ENCODE assay signal across 18 mouse cellular contexts in the genomic region with DNA sequence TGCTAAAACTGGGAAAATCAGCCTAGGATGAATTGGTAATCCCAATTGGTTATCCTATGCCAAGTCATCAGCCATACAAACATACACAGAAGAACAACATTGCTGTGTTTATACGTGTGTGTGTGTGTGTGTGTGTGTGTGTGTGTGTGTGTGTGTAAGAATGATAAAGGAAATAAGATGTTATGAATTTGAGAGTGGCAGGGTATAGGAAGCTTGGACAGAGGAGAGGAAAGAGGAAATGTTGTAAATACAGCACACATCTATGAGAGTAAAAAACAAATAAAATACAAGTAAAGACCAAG. TPM values are rescaled to one million over a fixed set of nuclear protein-coding genes. Genes with fewer than 3 reads are reported as not detected.
A peak's percentile ranks its signal among the peaks of the same experiment; 100 is the strongest.
DNase-seq lines count a peak whose midpoint lies in the region; ATAC-seq lines count a peak whose summit lies in the region.
"Had no signal": no experiment of that assay in that cellular context is flagged by ENCODE, and none has a peak within 500 bp of the region (broad histone marks: within the 10 kb centered on the region; RNA-seq: fewer than 3 reads in every experiment).

No protein-coding gene starts in this region.

- ATAC-seq in forebrain, embryonic 13.5 days: peak; percentile 69
- ATAC-seq in forebrain, embryonic 15.5 days (replicated peaks): no peak; the same call in 1 of the 2 replicates
- ATAC-seq in hindbrain, embryonic 15.5 days (ENCODE audit: low FRiP score, low read depth): 0 out of 2 replicates have a peak, but pooled peaks have one; percentile 19
- 0 out of 2 replicates have a peak, but pooled peaks have one; percentile 33 for ATAC-seq in neural tube, embryonic 12.5 days (ENCODE audit: low FRiP score, low read depth)
- ATAC-seq in neural tube, embryonic 15.5 days (ENCODE audit: low FRiP score): no peak
- peak; percentile 41; the same call in 1 of the 2 replicates for ATAC-seq in midbrain, embryonic 16.5 days

- no peak overlapping the region for H3K9ac ChIP-seq in forebrain, embryonic 13.5 days
- H3K9ac ChIP-seq in forebrain, embryonic 15.5 days (replicated peaks): no peak overlapping the region
- no peak overlapping the region for H3K9ac ChIP-seq in hindbrain, embryonic 15.5 days
- H3K9ac ChIP-seq in neural tube, embryonic 12.5 days: no peak overlapping the region
- H3K9ac ChIP-seq in neural tube, embryonic 15.5 days (replicated peaks): no peak overlapping the region
- H3K9ac ChIP-seq in midbrain, embryonic 16.5 days (ENCODE audit: low read depth, low read length): no peak overlapping the region
- H3K9ac ChIP-seq: embryonic facial prominence, embryonic 13.5 days; heart, embryonic 15.5 days had no signal

- H3K27me3 ChIP-seq in forebrain, embryonic 13.5 days: no peaks in the 10 kb centered on the region
- no peaks in the 10 kb centered on the region for H3K27me3 ChIP-seq in forebrain, embryonic 15.5 days
- no peaks in the 10 kb centered on the region for H3K27me3 ChIP-seq in hindbrain, embryonic 15.5 days
- no peaks in the 10 kb centered on the region for H3K27me3 ChIP-seq in hindbrain, embryonic 10.5 days (ENCODE audit: insufficient read depth, poor library complexity, severe bottlenecking)
- no peaks in the 10 kb centered on the region for H3K27me3 ChIP-seq in neural tube, embryonic 12.5 days (replicated peaks)
- H3K27me3 ChIP-seq in neural tube, embryonic 15.5 days (replicated peaks): no peaks in the 10 kb centered on the region
- H3K27me3 ChIP-seq in midbrain, embryonic 16.5 days (ENCODE audit: control insufficient read depth, insufficient read depth, low read depth, low read length): no peaks in the 10 kb centered on the region
- H3K27me3 ChIP-seq: embryonic facial prominence, embryonic 13.5 days; heart, embryonic 15.5 days had no signal

- no peak overlapping the region for H3K4me2 ChIP-seq in forebrain, embryonic 13.5 days
- no peak overlapping the region for H3K4me2 ChIP-seq in forebrain, embryonic 15.5 days (replicated peaks)
- H3K4me2 ChIP-seq in hindbrain, embryonic 15.5 days: no peak overlapping the region
- no peak overlapping the region for H3K4me2 ChIP-seq in neural tube, embryonic 12.5 days (replicated peaks)
- no peak overlapping the region for H3K4me2 ChIP-seq in neural tube, embryonic 15.5 days
- no peak overlapping the region for H3K4me2 ChIP-seq in midbrain, embryonic 16.5 days (ENCODE audit: low read length)
- H3K4me2 ChIP-seq: embryonic facial prominence, embryonic 13.5 days; heart, embryonic 11.5 days; heart, embryonic 15.5 days had no signal

- WGBS in forebrain, embryonic 13.5 days: 0% methylated on average over 1 of the region's 1 CpGs
- 0% methylated on average over 1 of the region's 1 CpGs for WGBS in forebrain, embryonic 15.5 days
- whole genome bisulfite sequencing in hindbrain, embryonic 15.5 days: 13% methylated on average over 1 of the region's 1 CpGs
- 8% methylated on average over 1 of the region's 1 CpGs for WGBS in hindbrain, embryonic 10.5 days
- WGBS in neural tube, embryonic 12.5 days: 12% methylated on average over 1 of the region's 1 CpGs
- WGBS in neural tube, embryonic 15.5 days: 9% methylated on average over 1 of the region's 1 CpGs
- 5% methylated on average over 1 of the region's 1 CpGs for WGBS in midbrain, embryonic 16.5 days

- no peak overlapping the region for H3K27ac ChIP-seq in forebrain, embryonic 13.5 days
- no peak overlapping the region for H3K27ac ChIP-seq in forebrain, embryonic 15.5 days (replicated peaks)
- no peak overlapping the region for H3K27ac ChIP-seq in hindbrain, embryonic 15.5 days (replicated peaks)
- no peak overlapping the region for H3K27ac ChIP-seq in hindbrain, embryonic 10.5 days
- H3K27ac ChIP-seq in neural tube, embryonic 12.5 days: no peak overlapping the region
- no peak overlapping the region for H3K27ac ChIP-seq in neural tube, embryonic 15.5 days (replicated peaks)
- H3K27ac ChIP-seq in midbrain, embryonic 16.5 days (ENCODE audit: low read length): no peak overlapping the region
- H3K27ac ChIP-seq: embryonic facial prominence, embryonic 13.5 days; heart, adult 2 months; heart, embryonic 15.5 days had no signal

- peaks cover 3% of the 10 kb centered on the region; the same call in 1 of the 2 replicates for H3K4me1 ChIP-seq in forebrain, embryonic 13.5 days
- no peaks in the 10 kb centered on the region for H3K4me1 ChIP-seq in forebrain, embryonic 15.5 days
- no peaks in the 10 kb centered on the region for H3K4me1 ChIP-seq in hindbrain, embryonic 15.5 days (replicated peaks)
- no peaks in the 10 kb centered on the region for H3K4me1 ChIP-seq in hindbrain, embryonic 10.5 days (replicated peaks)
- no peaks in the 10 kb centered on the region for H3K4me1 ChIP-seq in neural tube, embryonic 12.5 days
- H3K4me1 ChIP-seq in neural tube, embryonic 15.5 days: peaks cover 4% of the 10 kb centered on the region; the same call in 1 of the 2 replicates
- H3K4me1 ChIP-seq in midbrain, embryonic 16.5 days (ENCODE audit: control insufficient read depth, insufficient read depth, low read length): peaks cover 4% of the 10 kb centered on the region; the same call in 1 of the 2 replicates

- no peak overlapping the region for H3K4me3 ChIP-seq in forebrain, embryonic 13.5 days
- no peak overlapping the region for H3K4me3 ChIP-seq in forebrain, embryonic 15.5 days
- H3K4me3 ChIP-seq in hindbrain, embryonic 15.5 days: no peak overlapping the region
- no peak overlapping the region for H3K4me3 ChIP-seq in hindbrain, embryonic 10.5 days
- H3K4me3 ChIP-seq in neural tube, embryonic 12.5 days: no peak overlapping the region
- H3K4me3 ChIP-seq in neural tube, embryonic 15.5 days (replicated peaks): no peak overlapping the region
- no peak overlapping the region for H3K4me3 ChIP-seq in midbrain, embryonic 16.5 days (ENCODE audit: low read depth, low read length)
- H3K4me3 ChIP-seq: embryonic facial prominence, embryonic 13.5 days; heart, adult 2 months; heart, embryonic 15.5 days had no signal

- no peak for DNase-seq in hindbrain, embryonic 10.5 days (ENCODE audit: low spot score)
- no peak for DNase-seq in frontal cortex, postnatal 14 days (ENCODE audit: low spot score in 2 of 2)
- DNase-seq: cerebellum, adult 9-11 months had no signal

- H3K36me3 ChIP-seq in forebrain, embryonic 13.5 days (ENCODE audit: poor library complexity, severe bottlenecking): no peaks in the 10 kb centered on the region
- no peaks in the 10 kb centered on the region for H3K36me3 ChIP-seq in forebrain, embryonic 15.5 days
- H3K36me3 ChIP-seq in hindbrain, embryonic 15.5 days: no peaks in the 10 kb centered on the region
- no peaks in the 10 kb centered on the region for H3K36me3 ChIP-seq in hindbrain, embryonic 10.5 days
- no peaks in the 10 kb centered on the region for H3K36me3 ChIP-seq in neural tube, embryonic 12.5 days
- H3K36me3 ChIP-seq in neural tube, embryonic 15.5 days: no peaks in the 10 kb centered on the region
- no peaks in the 10 kb centered on the region for H3K36me3 ChIP-seq in midbrain, embryonic 16.5 days (ENCODE audit: control insufficient read depth, insufficient read depth, low read length)
- H3K36me3 ChIP-seq: embryonic facial prominence, embryonic 13.5 days; heart, embryonic 15.5 days had no signal

- H3K9me3 ChIP-seq in forebrain, embryonic 13.5 days (replicated peaks): no peaks in the 10 kb centered on the region
- H3K9me3 ChIP-seq in forebrain, embryonic 15.5 days: no peaks in the 10 kb centered on the region
- no peaks in the 10 kb centered on the region for H3K9me3 ChIP-seq in hindbrain, embryonic 15.5 days
- H3K9me3 ChIP-seq in hindbrain, embryonic 10.5 days: no peaks in the 10 kb centered on the region
- H3K9me3 ChIP-seq in neural tube, embryonic 12.5 days: no peaks in the 10 kb centered on the region
- no peaks in the 10 kb centered on the region for H3K9me3 ChIP-seq in neural tube, embryonic 15.5 days (replicated peaks)
- H3K9me3 ChIP-seq in midbrain, embryonic 16.5 days (replicated peaks; ENCODE audit: control insufficient read depth, low read length, poor library complexity, severe bottlenecking): no peaks in the 10 kb centered on the region
- H3K9me3 ChIP-seq: embryonic facial prominence, embryonic 13.5 days; heart, embryonic 15.5 days had no signal

RNA-seq across cellular contexts. Expression of a gene that starts 21.7 kb away (rescaled TPM):
- polyA plus RNA-seq in forebrain, embryonic 13.5 days (2015; fragmentation: Nextera tagmentation; extraction: Ambion mirVana): not detected in 2 replicates
- not detected in 2 replicates for polyA plus RNA-seq in forebrain, embryonic 15.5 days (2015; fragmentation: Nextera tagmentation; extraction: Ambion mirVana)
- 0.17 TPM in 1 of 2 replicates, not detected in the other for polyA plus RNA-seq in hindbrain, embryonic 15.5 days (2015; fragmentation: Nextera tagmentation; extraction: Ambion mirVana)
- not detected in 2 replicates for polyA plus RNA-seq in hindbrain, embryonic 10.5 days (2016; fragmentation: Nextera tagmentation; extraction: Ambion mirVana)
- not detected in 2 replicates for polyA plus RNA-seq in neural tube, embryonic 12.5 days (2016; fragmentation: Nextera tagmentation; extraction: Ambion mirVana)
- not detected in 2 replicates for polyA plus RNA-seq in neural tube, embryonic 15.5 days (2015; fragmentation: Nextera tagmentation; extraction: Ambion mirVana)
- polyA plus RNA-seq in midbrain, embryonic 16.5 days (2015; fragmentation: Nextera tagmentation; extraction: Ambion mirVana): 0.11 and 0.34 TPM in 2 replicates
- polyA plus RNA-seq: adrenal gland, adult 2 months; gonadal fat pad, adult 2 months; heart, adult 2 months; heart, embryonic 11.5 days; heart, embryonic 15.5 days; intestine, embryonic 14.5 days; kidney, adult 2 months had no signal

RNA-seq across cellular contexts. Expression of a gene that starts 34.4 kb away (rescaled TPM):
- not detected in 2 replicates for polyA plus RNA-seq in forebrain, embryonic 13.5 days (2015; fragmentation: Nextera tagmentation; extraction: Ambion mirVana)
- 17.2 TPM in 1 of 2 replicates, not detected in the other for polyA plus RNA-seq in forebrain, embryonic 15.5 days (2015; fragmentation: Nextera tagmentation; extraction: Ambion mirVana)
- polyA plus RNA-seq in hindbrain, embryonic 15.5 days (2015; fragmentation: Nextera tagmentation; extraction: Ambion mirVana): not detected in 2 replicates
- not detected in 2 replicates for polyA plus RNA-seq in hindbrain, embryonic 10.5 days (2016; fragmentation: Nextera tagmentation; extraction: Ambion mirVana)
- polyA plus RNA-seq in neural tube, embryonic 12.5 days (2016; fragmentation: Nextera tagmentation; extraction: Ambion mirVana): not detected in 2 replicates
- not detected in 2 replicates for polyA plus RNA-seq in neural tube, embryonic 15.5 days (2015; fragmentation: Nextera tagmentation; extraction: Ambion mirVana)
- polyA plus RNA-seq in midbrain, embryonic 16.5 days (2015; fragmentation: Nextera tagmentation; extraction: Ambion mirVana): not detected in 2 replicates
- polyA plus RNA-seq: adrenal gland, adult 2 months; embryonic facial prominence, embryonic 13.5 days; frontal cortex, adult 2 months; gonadal fat pad, adult 2 months; heart, adult 2 months; heart, embryonic 11.5 days; heart, embryonic 15.5 days; intestine, embryonic 14.5 days; kidney, adult 2 months had no signal

RNA-seq across cellular contexts. Expression of a gene that starts 34.7 kb away (rescaled TPM):
- polyA plus RNA-seq in forebrain, embryonic 13.5 days (2015; fragmentation: Nextera tagmentation; extraction: Ambion mirVana): 0.81 and 0.84 TPM in 2 replicates
- polyA plus RNA-seq in forebrain, embryonic 15.5 days (2015; fragmentation: Nextera tagmentation; extraction: Ambion mirVana): 1.6 and 2.6 TPM in 2 replicates
- 0.41 and 0.72 TPM in 2 replicates for polyA plus RNA-seq in hindbrain, embryonic 15.5 days (2015; fragmentation: Nextera tagmentation; extraction: Ambion mirVana)
- 0.16 and 0.19 TPM in 2 replicates for polyA plus RNA-seq in hindbrain, embryonic 10.5 days (2016; fragmentation: Nextera tagmentation; extraction: Ambion mirVana)
- polyA plus RNA-seq in neural tube, embryonic 12.5 days (2016; fragmentation: Nextera tagmentation; extraction: Ambion mirVana): 0.05 and 0.41 TPM in 2 replicates
- polyA plus RNA-seq in neural tube, embryonic 15.5 days (2015; fragmentation: Nextera tagmentation; extraction: Ambion mirVana): 0.84 and 1.3 TPM in 2 replicates
- 0.31 and 0.60 TPM in 2 replicates for polyA plus RNA-seq in midbrain, embryonic 16.5 days (2015; fragmentation: Nextera tagmentation; extraction: Ambion mirVana)

Comparison
In these comparisons a context has a peak if more than half of its experiments do, and no peak if none do; other contexts are left out.
1. ATAC-seq: peak in forebrain, embryonic 13.5 days (single experiment), hindbrain, embryonic 15.5 days (single experiment), neural tube, embryonic 12.5 days (single experiment) and midbrain, embryonic 16.5 days (single experiment); none in forebrain, embryonic 15.5 days (single experiment) and neural tube, embryonic 15.5 days (single experiment).